Mouse (Mus musculus): ENCODE measurements around the gene Zfp346. TPM values are rescaled to one million over a fixed set of nuclear protein-coding genes. Genes with fewer than 3 reads are reported as not detected.
"Not testable (repeated sequence)": the region's sequence is repeated elsewhere in the genome, so short reads cannot be mapped to it uniquely, and the experiment has no call there.

Gene Zfp346
- 7.7 to 20.2 TPM (median 15.8 TPM) in 3 replicates for total RNA-seq (2017)

DNA sequence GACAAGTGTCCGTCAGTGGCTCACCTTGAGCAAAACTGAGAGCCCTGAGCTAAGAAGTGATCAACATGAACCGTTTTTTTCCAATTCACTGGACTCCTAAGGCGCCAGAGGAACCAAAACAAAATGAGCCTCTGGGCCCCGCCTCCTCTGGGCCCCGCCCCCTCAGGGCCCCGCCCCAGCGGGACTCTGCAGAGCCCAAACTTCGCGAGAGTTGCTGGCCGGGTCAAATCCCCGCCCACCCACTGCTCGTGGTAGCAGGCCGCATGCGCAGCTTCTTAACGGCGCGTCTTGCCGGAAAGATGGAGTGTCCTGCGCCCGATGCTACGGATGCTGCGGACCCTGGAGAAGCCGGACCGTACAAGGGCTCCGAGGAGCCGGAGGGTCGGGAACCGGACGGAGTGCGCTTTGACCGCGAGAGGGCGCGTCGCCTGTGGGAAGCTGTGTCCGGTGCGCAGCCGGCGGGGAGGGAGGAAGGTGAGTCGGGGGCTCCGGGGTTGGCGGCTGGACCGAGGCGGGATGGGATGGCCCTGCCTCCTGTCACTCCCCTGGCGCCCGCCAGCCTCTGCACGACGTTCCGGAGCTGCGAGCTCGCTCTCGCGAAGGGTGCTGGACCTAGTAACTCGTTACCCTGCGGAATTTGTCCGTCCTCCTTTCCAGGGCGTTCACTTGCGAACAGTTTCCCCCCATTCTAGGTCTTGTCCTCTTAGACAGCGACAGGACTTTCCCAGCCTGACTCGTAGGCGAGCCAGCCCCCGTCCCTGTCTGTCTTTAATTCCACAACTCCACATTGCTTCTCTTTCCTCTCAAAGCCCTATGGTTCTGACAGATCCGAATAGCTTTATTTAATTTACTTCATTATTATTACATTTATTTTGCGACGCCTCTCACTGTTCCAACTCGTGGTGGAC, at the start of gene Zfp346:
Gene Zfp346 (plus strand): TSS at position 267 of the 908 bp plus-strand sequence.
- peak; percentile 95 for ATAC-seq (replicated peaks; ENCODE audit: insufficient number of reproducible peaks, low FRiP score, low TSS enrichment, poor library complexity, severe bottlenecking)

DNA sequence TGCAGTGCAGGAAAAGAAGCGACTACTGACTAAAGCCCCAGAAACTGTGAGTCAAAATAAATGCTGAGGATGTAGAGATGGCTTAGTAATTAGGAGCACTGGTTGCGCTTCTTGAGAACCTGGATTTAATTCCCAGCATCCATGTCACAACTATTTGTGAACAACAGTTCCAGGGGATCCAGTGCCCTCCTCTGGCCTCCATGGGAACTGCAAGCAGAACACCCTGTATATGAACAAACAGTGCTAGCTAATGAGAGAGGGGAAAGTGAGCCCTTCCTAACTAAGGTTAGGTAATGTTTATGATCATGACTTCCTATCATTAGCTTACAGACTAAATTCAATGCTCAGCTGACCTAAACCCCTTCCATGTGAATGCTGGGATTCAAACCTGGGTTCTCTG, 47.1 kb upstream of the Zfp346 start:
- ATAC-seq (replicated peaks; ENCODE audit: insufficient number of reproducible peaks, low FRiP score, low TSS enrichment, poor library complexity, severe bottlenecking): no peak

GRCm38 (mm10) chr13:55063276-55063675, 41.8 kb upstream of the Zfp346 start:
- peak; percentile 70 for ATAC-seq (replicated peaks; ENCODE audit: insufficient number of reproducible peaks, low FRiP score, low TSS enrichment, poor library complexity, severe bottlenecking)

DNA sequence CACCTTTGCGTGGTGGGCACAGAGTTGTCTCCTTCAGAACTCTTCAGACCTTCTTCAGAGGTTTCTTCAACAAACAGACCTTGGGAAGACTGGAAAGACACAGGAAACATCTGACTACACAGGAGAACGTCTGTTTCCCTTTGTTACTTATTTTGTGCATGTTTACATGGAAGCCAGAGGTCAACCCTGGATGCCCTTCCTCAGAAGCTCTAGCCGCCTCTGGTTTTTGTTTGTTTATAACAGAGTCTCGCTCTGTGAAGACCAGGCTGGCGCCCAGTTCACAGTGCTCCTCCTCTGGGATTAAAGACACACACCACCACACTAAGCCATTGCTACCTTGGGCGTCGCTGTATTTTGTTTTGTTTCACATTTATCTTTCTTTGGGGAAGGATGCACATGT, 35.4 kb upstream of the Zfp346 start:
- ATAC-seq (replicated peaks; ENCODE audit: insufficient number of reproducible peaks, low FRiP score, low TSS enrichment, poor library complexity, severe bottlenecking): no peak

GRCm38 (mm10) chr13:55071322-55071721, 33.8 kb upstream of the Zfp346 start:
- ATAC-seq (replicated peaks; ENCODE audit: insufficient number of reproducible peaks, low FRiP score, low TSS enrichment, poor library complexity, severe bottlenecking): no peak; the same call in 1 of the 2 replicates

- no peak for ATAC-seq (replicated peaks; ENCODE audit: insufficient number of reproducible peaks, low FRiP score, low TSS enrichment, poor library complexity, severe bottlenecking)
Measured at GRCm38 (mm10) chr13:55075597-55075996, 29.5 kb upstream of the Zfp346 start.

GRCm38 (mm10) chr13:55092588-55092987, 12.5 kb upstream of the Zfp346 start:
- ATAC-seq (replicated peaks; ENCODE audit: insufficient number of reproducible peaks, low FRiP score, low TSS enrichment, poor library complexity, severe bottlenecking): no peak

DNA sequence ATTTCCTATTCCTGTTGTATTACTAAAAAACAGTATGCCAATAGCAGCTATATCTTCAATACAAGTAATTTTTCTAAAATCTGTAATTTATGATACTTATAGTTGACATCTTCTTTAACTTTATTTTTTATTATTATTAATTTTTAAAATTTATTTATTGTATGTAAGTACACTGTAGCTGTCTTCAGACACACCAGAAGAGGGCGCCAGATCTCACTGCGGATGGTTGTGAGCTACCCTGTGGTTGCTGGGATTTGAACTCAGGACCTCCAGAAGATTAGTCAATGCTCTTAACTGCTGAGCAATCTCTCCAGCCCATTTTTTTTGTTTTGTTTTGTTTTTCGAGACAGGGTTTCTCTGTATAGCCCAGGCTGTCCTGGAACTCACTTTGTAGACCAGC, 7.3 kb upstream of the Zfp346 start:
- ATAC-seq (replicated peaks; ENCODE audit: insufficient number of reproducible peaks, low FRiP score, low TSS enrichment, poor library complexity, severe bottlenecking): not testable (repeated sequence)

GRCm38 (mm10) chr13:55099066-55099725, 5.9 kb upstream of the Zfp346 start:
- peak; percentile 54; the same call in 1 of the 2 replicates for ATAC-seq (replicated peaks; ENCODE audit: insufficient number of reproducible peaks, low FRiP score, low TSS enrichment, poor library complexity, severe bottlenecking)

DNA sequence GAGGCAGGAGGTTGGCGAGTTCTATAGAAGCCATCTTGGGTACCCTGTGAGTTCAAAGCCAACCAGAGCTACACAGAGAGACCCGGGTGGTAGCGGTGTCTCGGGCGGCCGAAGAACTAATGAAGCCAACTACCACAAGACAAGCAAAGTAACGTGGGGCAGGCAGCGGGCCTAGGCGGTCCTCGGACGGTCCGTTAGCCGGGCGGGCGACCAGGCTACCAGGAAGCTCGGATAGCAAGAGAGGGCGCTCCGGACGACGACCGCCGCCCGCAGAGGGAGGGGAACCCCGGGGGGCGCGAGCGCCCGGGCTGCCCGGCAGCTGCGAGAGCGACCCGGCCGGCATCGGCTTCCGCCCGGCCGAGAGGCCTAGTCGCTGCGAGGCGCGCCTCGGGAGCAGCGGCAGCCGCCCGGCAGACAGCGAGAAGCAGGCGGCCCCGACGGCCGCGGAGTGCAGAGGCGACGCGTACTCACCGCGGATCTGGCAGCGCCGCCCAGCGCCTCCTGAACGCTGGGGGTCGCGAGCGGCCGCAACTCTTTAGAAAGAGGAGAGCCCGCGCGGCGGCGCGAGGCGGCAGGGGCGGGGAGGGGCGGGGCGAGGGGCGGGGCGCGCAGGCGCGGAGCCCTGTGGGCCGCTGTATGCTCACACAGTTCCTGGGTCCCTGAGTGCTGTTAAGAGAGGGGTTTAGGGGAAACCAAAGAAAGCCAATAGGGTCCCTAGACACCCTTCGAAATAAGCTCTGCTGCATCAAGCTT, 5.2 kb upstream of the Zfp346 start, which contains the start of gene Uimc1:
Gene Uimc1 (minus strand): TSS at position 575 of the 753 bp plus-strand sequence.
- ATAC-seq (replicated peaks; ENCODE audit: insufficient number of reproducible peaks, low FRiP score, low TSS enrichment, poor library complexity, severe bottlenecking): peak; percentile 54

- no peak for ATAC-seq (replicated peaks; ENCODE audit: insufficient number of reproducible peaks, low FRiP score, low TSS enrichment, poor library complexity, severe bottlenecking)
Measured at GRCm38 (mm10) chr13:55101627-55102026, 3.5 kb upstream of the Zfp346 start.

DNA sequence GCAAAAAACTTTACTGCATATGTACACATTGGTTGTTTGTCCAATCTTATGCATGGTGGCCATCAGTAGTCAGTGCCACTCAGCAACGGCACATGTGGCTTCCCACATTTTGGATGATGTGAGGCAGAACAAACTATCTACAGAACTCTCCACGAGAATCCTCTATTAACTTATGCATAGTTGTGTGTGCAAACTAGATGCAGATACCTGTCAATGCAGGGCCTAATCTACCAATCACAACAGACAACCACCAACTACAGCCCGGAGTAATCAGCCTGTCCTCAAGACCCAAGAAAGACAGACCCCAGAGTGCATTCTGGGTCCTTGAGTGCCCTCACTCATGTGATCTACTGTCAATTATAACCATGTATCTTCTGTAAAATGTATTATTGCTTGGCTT, 2.7 kb upstream of the Zfp346 start:
- ATAC-seq (replicated peaks; ENCODE audit: insufficient number of reproducible peaks, low FRiP score, low TSS enrichment, poor library complexity, severe bottlenecking): no peak

DNA sequence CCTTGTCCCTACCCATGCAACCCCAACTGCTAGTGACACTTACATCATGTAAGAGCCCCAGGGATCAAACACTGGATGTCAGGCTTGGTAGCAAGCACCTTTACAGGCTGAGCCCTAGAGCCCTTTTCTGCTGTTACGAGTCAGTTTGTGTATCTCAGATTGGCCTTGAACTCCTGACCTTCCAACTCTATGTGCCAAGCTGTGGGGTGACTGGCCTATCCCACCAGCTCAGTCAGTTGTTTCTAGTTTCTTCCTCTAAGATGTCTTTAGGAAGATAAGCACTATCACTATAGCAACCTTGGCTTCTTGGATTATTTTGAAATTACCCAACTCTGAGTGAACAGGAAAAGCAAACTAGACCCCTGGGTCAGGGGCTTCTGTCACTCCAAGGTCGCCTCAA, 1.8 kb upstream of the Zfp346 start:
- no peak for ATAC-seq (replicated peaks; ENCODE audit: insufficient number of reproducible peaks, low FRiP score, low TSS enrichment, poor library complexity, severe bottlenecking)

GRCm38 (mm10) chr13:55105953-55106691, 1.0 kb downstream of the Zfp346 start:
- ATAC-seq (replicated peaks; ENCODE audit: insufficient number of reproducible peaks, low FRiP score, low TSS enrichment, poor library complexity, severe bottlenecking): no peak

GRCm38 (mm10) chr13:55107116-55107515, 2.0 kb downstream of the Zfp346 start:
- ATAC-seq (replicated peaks; ENCODE audit: insufficient number of reproducible peaks, low FRiP score, low TSS enrichment, poor library complexity, severe bottlenecking): no peak

GRCm38 (mm10) chr13:55107694-55108093, 2.6 kb downstream of the Zfp346 start:
- no peak for ATAC-seq (replicated peaks; ENCODE audit: insufficient number of reproducible peaks, low FRiP score, low TSS enrichment, poor library complexity, severe bottlenecking)

GRCm38 (mm10) chr13:55114375-55114774, 9.3 kb downstream of the Zfp346 start:
- no peak; the same call in 1 of the 2 replicates for ATAC-seq (replicated peaks; ENCODE audit: insufficient number of reproducible peaks, low FRiP score, low TSS enrichment, poor library complexity, severe bottlenecking)

DNA sequence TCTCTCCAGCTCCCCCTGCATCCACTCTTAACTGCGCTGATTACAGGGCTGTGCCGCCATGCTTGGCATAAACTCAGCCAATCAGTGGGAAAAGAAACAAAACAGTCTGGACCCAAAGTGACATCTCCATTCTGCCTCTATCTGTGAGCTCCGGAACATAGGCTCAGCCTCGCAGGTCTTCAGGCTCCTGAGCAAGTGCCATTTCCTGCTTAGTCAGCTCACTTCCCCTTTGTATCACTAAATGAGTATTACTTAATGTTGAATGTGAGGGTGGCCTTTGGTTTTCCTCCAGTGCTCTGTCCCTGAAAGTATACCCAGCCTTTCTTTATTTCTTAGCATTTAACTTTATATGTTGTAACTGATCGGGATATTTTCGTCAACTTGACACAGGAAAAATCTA, 19.8 kb downstream of the Zfp346 start:
- ATAC-seq (replicated peaks; ENCODE audit: insufficient number of reproducible peaks, low FRiP score, low TSS enrichment, poor library complexity, severe bottlenecking): peak; percentile 75

Measured in monocyte, adult 5-6 weeks (primary cell).